Mouse (Mus musculus): Measurements from ENCODE around the gene Agmat.

Gene Agmat

DNA sequence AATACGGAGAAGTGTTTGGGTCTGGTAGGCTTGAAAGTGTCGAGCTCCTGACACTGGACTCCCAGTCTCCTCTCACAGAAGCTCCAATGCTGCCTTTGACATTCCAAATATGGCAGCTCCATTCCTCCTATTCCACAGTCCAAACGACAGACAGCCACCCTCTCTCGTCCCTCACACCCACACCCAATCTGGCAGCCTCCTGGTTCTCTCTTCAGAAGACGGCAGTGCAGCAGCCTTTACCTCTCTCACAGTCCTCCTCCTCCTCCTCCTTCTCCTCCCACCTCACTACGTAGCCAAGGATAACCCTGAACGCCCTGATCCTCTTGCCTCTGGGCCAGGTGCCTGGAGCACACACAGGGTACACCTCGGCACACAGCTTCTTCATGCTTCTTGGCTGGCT lies 33.4 kb downstream of the Agmat start:
- in situ Hi-C loops (cut with MboI, MseI), result loop anchor here (5.0 kb wide), 1 partner anchor 43 kb away; no protein-coding TSS in a partner anchor

DNA sequence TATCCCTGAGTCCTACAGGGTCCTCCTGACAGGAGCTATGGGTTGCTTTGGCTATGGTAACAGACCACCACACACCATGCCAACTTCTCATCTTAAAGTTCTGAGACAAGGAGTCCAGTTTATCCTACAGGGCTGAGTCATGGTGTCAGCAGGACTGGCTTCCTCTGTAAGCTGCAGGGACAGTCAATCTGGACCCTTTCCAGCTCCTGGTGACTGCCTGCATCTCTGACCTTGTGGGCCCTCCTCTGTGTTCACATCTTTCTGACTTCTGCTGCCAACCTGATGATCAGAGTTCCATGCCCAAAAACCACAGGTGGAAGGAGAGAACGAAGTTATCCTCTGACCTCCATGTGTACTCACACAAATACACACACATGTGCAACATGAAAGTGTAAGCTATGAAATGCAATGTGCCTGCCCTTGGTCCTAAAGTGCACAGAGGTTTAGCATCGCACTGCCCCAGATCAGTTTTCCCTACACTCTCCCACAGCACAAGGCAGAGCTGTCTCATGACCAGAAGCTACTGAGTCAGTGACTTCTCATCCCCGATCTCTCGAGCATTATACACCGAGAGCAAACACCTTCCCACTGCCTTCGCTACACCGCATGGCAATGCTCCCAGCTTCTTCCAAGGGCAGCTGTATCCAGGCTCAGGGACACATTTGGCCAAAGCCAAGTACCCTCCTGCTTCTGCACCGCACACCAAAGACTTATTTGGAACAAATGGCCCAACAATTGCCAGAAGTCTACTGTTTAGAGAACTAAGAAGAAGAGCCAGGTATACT lies 34.9 kb downstream of the Agmat start:
- in situ Hi-C loops (cut with MboI, MseI), result loop anchor here (5.0 kb wide), 1 partner anchor 44 kb away; no protein-coding TSS in a partner anchor

DNA sequence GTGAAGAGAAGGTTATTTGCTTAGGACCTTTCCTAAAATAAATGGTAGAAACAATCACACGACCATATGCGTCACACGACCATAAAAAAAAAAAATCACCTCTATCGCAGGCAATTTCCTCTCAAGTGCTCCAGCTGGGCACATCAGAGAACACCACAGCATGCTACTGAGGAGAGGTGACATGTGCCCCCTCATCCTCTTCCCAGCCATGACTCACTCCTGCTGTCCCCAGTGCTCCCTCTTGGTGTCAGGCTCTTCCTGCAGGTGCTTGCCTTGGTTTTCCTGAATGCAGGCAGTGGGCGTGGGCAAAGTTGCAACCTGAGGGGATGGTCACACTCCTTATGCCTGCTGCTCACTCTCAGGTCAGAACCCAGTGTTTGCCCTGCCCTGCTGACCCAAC lies 38.4 kb downstream of the Agmat start:
- in situ Hi-C loops (cut with MboI, MseI), result loop anchor here (5.0 kb wide), 1 partner anchor 48 kb away; no protein-coding TSS in a partner anchor

DNA sequence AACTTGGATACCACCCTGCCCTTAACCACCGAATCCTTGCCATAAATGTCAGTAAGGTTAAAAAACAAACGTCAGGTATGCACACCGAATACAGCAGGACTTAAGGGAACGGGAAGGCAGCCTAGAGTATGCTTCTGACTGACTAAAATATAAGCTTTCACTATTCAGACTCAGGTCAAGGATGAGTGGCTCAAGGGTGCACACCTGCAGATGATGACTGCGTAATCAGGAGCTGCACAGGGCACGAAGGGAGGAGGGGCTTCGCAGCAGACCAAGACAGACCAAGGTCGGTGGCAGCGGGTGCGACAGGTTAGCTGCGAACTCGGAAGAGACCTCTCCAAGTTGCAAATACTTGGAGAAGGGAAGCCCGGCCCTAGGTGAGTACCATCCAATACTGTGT lies 39.7 kb downstream of the Agmat start:
- in situ Hi-C loops (cut with MboI, MseI), result no loop called here

DNA sequence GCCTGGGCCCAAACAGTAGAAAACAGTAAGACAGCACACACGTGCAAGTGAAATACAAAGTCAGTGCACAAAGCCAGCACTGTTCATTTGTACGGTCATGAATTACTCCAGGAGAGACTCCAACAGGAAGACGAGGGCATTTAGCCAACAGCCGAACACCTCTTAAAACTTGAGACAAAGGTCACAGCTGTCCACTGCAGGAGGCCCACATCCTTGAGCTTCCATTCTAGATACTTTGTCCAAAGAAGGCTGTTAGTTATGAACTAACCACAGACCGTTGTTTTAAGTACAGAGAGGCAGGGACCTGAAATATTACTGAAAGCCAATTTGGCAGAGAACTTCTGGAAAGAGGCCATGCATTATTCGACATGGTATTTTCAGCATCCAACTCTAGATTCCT lies 40.6 kb downstream of the Agmat start:
- in situ Hi-C loops (cut with MboI, MseI), result no loop called here

DNA sequence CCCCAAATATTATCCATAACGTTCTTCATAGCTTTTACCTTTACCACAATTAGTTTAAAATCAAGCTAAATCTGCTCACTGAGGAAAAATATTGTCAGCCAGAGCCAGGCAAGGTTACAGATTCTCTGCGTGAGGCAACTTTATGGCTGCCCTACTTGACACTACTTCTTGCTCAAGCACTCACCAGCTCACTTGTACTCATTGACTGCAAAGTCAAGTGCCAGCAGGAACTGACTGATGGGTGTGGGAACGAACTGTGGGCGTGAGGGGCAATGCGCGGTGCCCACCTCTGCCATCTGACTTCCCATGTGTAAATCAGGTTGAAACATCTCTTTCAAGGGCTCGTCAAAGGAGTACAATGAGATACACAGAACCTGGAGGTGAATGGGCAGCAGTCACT lies 41.0 kb downstream of the Agmat start:
- in situ Hi-C loops (cut with MboI, MseI), result no loop called here

DNA sequence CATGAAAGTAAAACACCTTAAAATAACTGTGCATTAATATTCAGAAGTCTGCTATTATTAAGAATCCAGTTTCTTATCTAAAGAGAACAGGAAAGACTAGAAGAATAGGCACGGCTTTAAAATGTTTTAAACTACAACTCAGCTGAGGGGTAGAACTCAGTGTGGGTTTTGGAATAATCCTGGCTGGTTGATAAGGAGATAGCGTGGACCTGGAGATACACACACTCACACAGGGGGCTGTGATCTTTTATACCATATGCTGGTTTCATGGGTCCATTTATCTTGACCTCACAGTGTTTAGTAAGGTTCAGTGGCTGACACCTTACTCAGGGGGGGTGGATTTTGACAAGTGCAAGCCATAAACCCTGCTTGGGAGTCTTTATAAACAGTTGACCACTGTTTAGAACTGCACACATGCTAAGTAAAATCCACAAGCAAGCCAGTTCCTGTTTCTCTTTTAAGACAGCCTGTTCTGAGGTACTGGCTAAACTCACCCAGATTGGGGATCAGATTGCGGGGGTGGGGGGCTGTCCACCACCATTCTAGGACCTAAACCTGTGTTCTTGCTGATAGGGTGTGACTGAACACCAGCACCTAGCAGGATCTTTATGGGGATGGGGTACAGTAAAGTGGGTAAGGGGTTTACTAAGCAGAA lies 43.2 kb downstream of the Agmat start:
- in situ Hi-C loops (cut with MboI, MseI), result no loop called here

DNA sequence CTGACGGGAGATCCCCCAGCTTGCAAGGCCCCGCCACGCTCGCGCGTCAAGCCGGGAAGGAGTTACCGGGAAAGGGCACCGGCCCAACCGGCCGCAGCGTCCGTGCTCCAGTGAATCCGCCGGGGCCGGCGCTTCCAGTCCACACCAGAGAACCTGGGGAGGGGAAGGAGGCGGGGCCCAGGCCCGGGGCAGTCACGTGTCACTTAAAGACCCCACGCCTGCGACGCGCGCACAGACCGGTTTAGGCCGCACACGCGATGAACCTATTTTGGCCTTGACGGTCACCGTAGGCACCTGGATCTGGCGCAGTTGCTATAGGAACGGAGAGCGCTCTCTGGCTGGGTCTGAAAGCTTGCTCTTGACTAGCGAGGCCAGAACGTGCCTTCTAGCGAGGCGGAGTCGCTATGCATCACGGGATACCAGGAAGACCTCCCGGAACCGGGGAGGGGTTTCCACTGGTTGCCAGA lies 44.1 kb downstream of the Agmat start, which contains the start of gene Dnajc16:
TSS of gene Dnajc16 (minus strand) at position 408 of the 467 bp plus-strand sequence.
- in situ Hi-C loops (cut with MboI, MseI), result no loop called here

DNA sequence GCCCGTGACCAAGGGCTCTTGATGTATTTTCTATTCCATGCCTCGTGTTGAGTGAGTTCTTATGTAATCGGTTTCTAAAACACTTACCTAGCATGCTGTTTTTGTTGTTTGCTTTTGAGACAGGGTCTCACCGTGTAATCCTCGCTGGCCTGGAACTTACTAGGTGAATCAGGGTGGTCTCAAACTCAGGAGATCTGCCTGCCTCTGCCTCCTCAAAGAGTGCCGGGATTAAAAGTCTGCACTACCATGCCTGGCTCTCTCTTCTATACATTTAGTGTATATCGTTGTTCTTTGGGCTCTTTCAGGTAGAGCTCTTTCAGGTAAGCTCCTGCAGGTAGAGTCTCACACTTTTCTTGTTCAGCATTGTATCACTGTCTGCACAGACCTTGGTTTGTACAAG lies 45.0 kb downstream of the Agmat start:
- in situ Hi-C loops (cut with MboI, MseI), result no loop called here

DNA sequence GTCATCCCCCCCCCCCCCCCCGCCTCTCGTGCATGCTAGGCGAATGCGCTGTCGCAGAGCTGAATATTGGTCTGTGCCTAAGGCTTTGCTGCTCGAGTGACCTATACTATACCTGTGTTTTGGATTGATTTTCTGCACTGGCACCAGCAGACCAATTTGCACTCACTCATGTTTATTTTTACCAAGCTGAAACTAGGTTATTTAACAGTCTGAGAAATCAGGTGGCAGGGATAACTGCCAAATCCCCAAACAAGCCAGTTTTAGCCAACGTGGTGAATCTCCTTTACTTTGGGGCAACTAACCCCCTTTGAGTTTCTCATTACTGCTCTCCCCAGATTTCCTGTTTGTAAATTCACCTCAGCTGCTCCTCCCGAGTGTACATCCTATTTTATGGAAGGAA lies 45.5 kb downstream of the Agmat start:
- in situ Hi-C loops (cut with MboI, MseI), result no loop called here

DNA sequence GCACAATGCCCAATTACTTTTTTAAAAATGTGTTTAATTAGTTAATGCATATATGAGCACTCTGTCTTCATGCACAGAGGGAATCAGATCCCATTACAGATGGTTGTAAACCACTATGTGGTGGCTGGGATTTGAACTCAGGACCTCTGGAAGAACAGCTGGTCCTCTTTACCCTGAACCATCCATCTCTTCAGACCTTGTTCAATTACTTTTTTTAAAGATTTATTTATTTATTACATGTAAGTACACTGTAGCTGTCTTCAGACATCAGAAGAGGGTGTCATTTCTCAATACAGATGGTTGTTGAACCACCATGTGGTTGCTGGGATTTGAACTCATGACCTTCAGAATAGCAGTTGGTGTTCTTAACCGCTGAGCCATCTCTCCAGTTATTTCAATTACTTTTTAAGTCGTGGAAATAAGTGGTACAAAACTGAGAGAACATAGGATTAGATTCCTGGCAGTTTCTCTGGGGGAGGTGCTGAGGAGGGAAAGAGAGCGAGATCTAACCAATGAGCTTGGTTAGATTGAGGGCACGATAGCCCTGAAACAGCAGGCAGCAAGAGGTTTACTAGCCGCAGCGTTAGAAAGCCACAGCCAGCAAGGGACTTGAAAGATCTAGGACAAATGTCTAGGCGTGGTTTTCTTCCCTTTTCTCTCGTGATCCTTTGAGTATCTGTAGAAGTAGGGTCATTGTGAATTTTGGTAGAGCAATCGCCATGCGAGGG lies 46.2 kb downstream of the Agmat start:
- in situ Hi-C loops (cut with MboI, MseI), result no loop called here

DNA sequence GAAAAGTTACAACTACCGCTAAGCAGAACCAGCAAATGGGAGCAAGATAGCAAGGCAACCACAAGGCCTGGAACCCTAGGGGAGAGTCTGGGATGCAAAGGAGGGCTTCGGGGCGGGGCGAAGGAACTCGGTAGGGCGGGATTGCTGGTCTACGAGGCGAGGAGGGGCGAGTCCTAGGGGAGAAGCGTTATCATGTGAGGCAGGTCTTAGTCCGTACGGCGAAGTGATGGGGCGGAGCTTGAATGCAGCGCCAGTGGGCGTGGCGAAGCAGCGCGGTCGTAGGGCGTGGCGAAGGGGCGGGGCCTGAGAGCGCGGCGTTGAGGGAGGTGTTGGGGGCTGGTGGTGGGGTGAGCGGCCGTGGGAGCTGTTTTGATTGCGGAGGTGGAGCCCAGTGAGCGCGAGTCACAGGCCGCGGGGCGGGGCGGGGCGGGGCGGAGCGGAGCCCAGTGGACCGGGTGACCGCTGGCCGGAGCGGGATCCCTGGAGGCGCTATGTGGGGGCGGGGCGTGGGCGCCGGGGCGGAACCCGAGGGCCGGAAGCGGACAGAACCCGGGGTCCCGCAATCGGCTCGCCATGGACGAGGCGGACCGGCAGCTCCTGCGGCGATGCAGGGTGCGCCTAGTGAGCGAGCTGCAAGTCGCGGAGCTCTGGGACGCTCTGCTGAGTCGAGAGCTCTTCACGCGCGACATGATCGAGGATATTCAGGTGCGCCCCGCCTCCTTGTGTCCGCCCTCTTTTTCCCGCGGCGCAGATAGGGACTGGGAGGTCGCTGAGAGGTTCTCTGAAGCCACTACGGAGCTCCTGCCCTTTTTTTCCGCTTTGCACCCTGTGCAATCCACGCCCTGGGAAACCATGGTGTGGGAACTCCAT lies 47.0 kb downstream of the Agmat start, which contains the start of gene Casp9:
TSS of gene Casp9 (plus strand) at position 331 of the 870 bp plus-strand sequence.
- in situ Hi-C loops (cut with MboI, MseI), result no loop called here

DNA sequence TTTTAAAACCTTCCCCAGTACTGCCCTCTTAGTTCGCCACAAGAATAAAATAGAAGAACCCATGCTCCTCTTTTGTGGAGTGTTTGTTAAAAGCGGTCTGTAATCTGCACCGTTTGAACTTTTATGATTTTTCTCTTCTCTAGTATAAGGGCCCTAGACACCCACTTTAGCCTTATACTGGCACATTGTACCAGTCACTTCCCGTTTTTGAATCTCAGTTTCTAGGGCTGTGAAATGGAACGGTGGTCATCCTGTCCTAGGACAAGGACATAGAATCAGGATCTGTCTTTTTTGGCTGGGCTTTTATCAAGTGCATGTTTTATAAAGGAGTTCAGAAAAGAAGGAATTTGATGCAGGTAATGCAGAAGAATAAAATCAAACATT lies 47.7 kb downstream of the Agmat start:
- in situ Hi-C loops (cut with MboI, MseI), result no loop called here

DNA sequence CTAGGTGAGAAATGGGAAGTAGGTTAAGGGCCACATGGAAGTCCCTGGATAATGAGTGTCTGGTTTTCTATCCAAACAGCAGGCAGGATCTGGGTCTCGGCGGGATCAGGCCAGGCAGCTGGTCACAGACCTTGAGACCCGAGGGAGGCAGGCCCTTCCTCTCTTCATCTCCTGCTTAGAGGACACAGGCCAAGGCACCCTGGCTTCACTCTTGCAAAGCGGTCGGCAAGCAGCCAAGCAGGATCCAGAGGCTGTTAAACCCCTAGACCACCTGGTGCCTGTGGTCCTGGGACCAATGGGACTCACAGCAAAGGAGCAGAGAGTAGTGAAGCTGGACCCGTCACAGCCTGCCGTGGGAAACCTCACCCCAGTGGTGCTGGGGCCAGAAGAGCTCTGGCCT lies 49.9 kb downstream of the Agmat start:
- in situ Hi-C loops (cut with MboI, MseI), result no loop called here

DNA sequence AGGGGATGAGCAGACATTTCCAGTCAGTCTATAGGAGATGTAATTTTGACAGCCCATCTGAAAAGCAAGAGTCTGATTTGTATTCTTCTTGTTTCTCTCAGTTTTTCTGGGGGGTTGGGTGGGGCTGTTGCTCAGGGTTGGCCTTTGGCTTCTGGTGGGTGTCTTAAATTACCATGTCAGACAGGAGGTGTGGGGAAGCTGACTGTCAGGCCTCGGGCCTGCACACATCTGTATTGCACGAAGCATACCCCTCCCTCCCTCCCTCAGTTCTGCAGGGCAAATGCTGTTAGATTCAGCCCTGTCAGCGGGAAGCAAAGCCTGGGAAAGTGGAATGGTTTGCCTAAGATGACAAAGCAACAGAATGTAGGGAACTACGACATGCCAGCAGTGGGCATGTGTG lies 50.5 kb downstream of the Agmat start:
- in situ Hi-C loops (cut with MboI, MseI), result no loop called here

DNA sequence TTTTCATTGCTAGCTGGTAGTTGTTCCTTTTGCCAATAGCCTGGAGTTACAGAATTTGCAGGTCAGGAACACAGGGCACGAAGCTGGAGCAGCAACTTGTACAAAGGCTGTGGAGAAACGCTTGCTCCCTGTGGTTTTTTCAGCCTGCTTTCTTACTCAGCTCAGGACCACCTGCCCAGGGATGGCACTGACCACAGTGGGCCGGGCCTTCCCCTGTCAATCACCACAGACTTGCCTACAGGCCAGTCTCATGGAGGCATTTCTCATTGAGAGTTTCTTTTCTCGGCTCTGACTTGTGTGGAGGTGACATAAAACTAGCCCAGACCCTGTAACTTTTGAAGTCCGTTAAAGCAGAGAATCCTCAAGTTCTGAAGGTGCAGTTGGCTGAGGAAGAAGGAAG lies 51.1 kb downstream of the Agmat start:
- in situ Hi-C loops (cut with MboI, MseI), result no loop called here

DNA sequence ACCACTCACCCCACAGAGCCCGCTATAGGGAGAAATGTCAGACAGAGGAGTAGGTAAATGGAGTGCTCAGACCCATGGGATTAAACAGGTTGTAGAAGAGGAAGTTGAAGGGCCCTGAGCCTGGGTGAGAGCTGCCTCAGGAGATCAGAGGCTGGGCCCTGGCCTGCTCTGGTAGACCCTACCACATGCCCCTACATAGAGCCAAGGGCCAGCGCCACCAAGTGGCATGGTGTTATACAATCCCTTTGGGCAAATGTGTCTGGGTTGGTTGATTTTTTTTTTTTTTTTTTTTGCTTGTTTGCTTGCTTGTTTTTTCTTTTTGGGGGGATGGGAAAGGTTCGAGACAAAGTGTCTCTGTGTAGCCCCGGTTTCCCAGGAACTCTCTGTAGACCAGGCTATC lies 57.6 kb downstream of the Agmat start:
- in situ Hi-C loops (cut with MboI, MseI), result no loop called here

DNA sequence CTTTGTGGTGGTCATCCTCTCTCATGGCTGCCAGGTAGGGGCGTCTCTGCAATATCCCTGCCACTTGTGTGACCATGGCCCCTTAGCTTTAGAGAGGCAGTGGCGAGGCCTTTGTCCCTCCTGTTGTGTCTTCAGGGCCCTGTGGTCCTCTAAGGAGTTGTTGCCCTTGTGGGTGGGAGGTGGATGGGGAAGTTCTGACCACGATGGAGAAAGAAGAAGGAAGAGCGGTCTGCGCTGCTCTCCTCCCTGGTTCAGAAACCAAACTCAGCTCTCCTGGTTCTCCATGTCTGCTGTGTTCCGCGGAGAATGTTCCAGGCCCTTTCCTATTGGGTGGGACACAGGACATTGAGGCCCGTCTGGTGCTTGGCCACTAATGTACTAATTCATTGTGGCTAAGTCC lies 59.4 kb downstream of the Agmat start:
- in situ Hi-C loops (cut with MboI, MseI), result no loop called here
